Mouse (Mus musculus) intestine, postnatal 0 days (tissue): ENCODE results near the gene Tmed9. TPM values are rescaled to one million over a fixed set of nuclear protein-coding genes. Genes with fewer than 3 reads are reported as not detected.
"Not testable (repeated sequence)": the region's sequence is repeated elsewhere in the genome, so short reads cannot be mapped to it uniquely, and the experiment has no call there.

Experiments used
- ATAC-seq: fragments of 200-750 bp; cut with Nextera tagmentation; 2 replicates; pipeline ENCODE4 v1.8.0; 2017; ENCODE audit warnings: mild to moderate bottlenecking, moderate TSS enrichment, moderate library complexity
- H3K27ac ChIP-seq: fragments of 300-500 bp; sonication (generic); 2 replicates; pipeline ENCODE4 v1.5.1; 2014; ENCODE audit warnings: mild to moderate bottlenecking, low read depth, low read length, moderate library complexity
- H3K27me3 ChIP-seq: fragments of 300-500 bp; sonication (generic); replicated peaks from 2 replicates; pipeline ENCODE4 v1.6.1; 2014; ENCODE audit warnings: low read length, mixed read lengths; ENCODE audit not compliant: control insufficient read depth, insufficient read depth
- H3K36me3 ChIP-seq: fragments of 300-500 bp; sonication (generic); 2 replicates; pipeline ENCODE4 v1.6.1; 2014; ENCODE audit warnings: mild to moderate bottlenecking, moderate library complexity; ENCODE audit not compliant: control insufficient read depth, insufficient read depth
- H3K4me1 ChIP-seq: fragments of 300-500 bp; sonication (generic); replicated peaks from 2 replicates; pipeline ENCODE4 v1.6.1; 2014; ENCODE audit warnings: antibody characterized with exemption, low read length, mixed read lengths; ENCODE audit not compliant: control insufficient read depth, insufficient read depth
- H3K4me2 ChIP-seq: fragments of 300-500 bp; sonication (generic); replicated peaks from 2 replicates; pipeline ENCODE4 v1.6.1; 2014; ENCODE audit warnings: low read depth, mild to moderate bottlenecking, moderate library complexity
- H3K4me3 ChIP-seq: fragments of 300-500 bp; sonication (generic); 2 replicates; pipeline ENCODE4 v1.5.1; 2014; ENCODE audit warnings: low read depth, low read length
- H3K9ac ChIP-seq: fragments of 300-500 bp; sonication (generic); 2 replicates; pipeline ENCODE4 v1.6.1; 2014; ENCODE audit warnings: mild to moderate bottlenecking, low read depth, low read length
- H3K9me3 ChIP-seq: fragments of 300-500 bp; sonication (generic); 2 replicates; pipeline ENCODE4 v1.6.1; 2016; ENCODE audit warnings: mixed run types; ENCODE audit not compliant: control insufficient read depth
- CTCF ChIP-seq: sonication (generic); IDR thresholded peaks from 2 replicates; pipeline ENCODE4 v1.5.1; 2016; ENCODE audit warnings: low read depth, mild to moderate bottlenecking, control low read depth, antibody characterized with exemption, moderate library complexity
- WGBS: fragments of 180-500 bp; shearing (Covaris S2); extraction: QIAGEN DNeasy Blood & Tissue Kit; methylation state at CpG from one replicate; pipeline ENCODE4 v1.1.7; 2014; 5-methylcytosine and 5-hydroxymethylcytosine counted together
- polyA plus RNA-seq: library from polyadenylated mRNA; unstranded; fragments of >200 nt; fragmentation: Nextera tagmentation; extraction: Ambion mirVana; gene quantifications from 2 replicates; pipeline ENCODE4 v1.2.1, GENCODE M21; 2015

Gene Tmed9
- polyA plus RNA-seq, 1 experiment from 2014 or later: 63.3 TPM

DNA sequence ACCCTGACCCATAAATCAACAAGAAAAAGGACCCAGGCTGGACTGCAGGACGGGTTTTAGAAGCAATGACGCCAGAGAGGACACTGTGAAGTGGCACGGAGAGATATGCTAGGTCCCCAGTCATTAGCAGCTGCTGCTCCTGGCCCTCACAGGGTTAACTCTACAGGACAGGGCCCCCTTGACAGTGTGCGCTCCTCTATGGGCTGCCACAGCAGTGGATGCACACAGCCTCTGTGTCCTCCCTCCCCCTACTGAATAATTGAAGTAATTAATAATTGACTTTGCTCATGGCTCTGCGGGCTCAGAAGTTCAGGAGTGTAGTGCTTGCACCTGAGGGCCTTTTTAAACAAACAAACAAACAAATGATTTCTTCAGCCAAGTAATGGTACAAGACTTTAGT lies 39.9 kb downstream of the Tmed9 start:
- no peak for TF ChIP-seq CTCF
- no peaks in the 10 kb centered on the region for H3K4me1 ChIP-seq
- no peaks in the 10 kb centered on the region for H3K27me3 ChIP-seq
- ATAC-seq: peak; percentile 25; the same call in 1 of the 2 replicates
- no peaks in the 10 kb centered on the region for H3K9me3 ChIP-seq
- no peak overlapping the region for H3K27ac ChIP-seq
- H3K4me3 ChIP-seq: no peak overlapping the region
- no peak overlapping the region for H3K4me2 ChIP-seq
- H3K36me3 ChIP-seq: peaks cover 22% of the 10 kb centered on the region
- WGBS: 35% methylated on average over 5 of the region's 5 CpGs
- H3K9ac ChIP-seq: no peak overlapping the region

DNA sequence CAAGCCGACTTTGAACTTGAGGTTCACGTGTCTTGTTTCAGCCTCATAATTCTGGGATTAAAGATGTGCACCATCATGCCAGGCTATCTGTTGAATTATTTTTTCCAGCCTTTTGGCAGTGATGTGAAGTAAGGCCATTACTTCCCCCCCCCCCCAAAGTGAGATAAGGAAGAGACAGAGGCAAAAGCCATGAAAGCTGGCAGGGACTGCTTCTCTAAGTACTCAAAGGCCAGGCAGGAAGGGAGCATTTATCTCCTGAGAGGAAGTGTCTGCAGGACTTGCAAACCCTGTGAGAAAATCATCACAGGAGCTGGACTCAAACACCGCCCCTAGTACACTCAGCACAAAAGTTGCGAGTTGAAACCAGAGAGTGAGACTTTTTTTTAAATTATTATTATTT lies 45.8 kb downstream of the Tmed9 start:
- no peaks in the 10 kb centered on the region for H3K9me3 ChIP-seq
- H3K4me3 ChIP-seq: no peak overlapping the region
- WGBS: 76% methylated on average over 4 of the region's 4 CpGs
- H3K9ac ChIP-seq: no peak overlapping the region
- no peak overlapping the region for H3K27ac ChIP-seq
- H3K36me3 ChIP-seq: no peaks in the 10 kb centered on the region
- no peak overlapping the region for H3K4me2 ChIP-seq
- H3K27me3 ChIP-seq: no peaks in the 10 kb centered on the region
- H3K4me1 ChIP-seq: no peaks in the 10 kb centered on the region
- no peak for ATAC-seq
- no peak for TF ChIP-seq CTCF

- no peak for ATAC-seq
- no peak for TF ChIP-seq CTCF
- 83% methylated on average over 2 of the region's 2 CpGs for WGBS
- Histone ChIP-seq H3K9me3 (no peaks in the 10 kb centered on the region), H3K4me3 (no peak overlapping the region), H3K4me2 (no peak overlapping the region), H3K4me1 (no peaks in the 10 kb centered on the region), H3K36me3 (0 out of 2 replicates have a peak, but pooled peaks cover 5% of the 10 kb centered on the region), H3K27me3 (no peaks in the 10 kb centered on the region), H3K9ac (no peak overlapping the region), H3K27ac (no peak overlapping the region)
Measured at GRCm38 (mm10) chr13:55620275-55620674, 46.7 kb downstream of the Tmed9 start.

- peak overlapping the region; percentile 88 for H3K4me3 ChIP-seq
- H3K9me3 ChIP-seq, H3K27me3 ChIP-seq, H3K4me1 ChIP-seq, ATAC-seq: not testable (repeated sequence)
- H3K36me3 ChIP-seq: peaks cover 14% of the 10 kb centered on the region; the same call in 1 of the 2 replicates
- peak overlapping the region; percentile 84 for H3K9ac ChIP-seq
- peak overlapping the region; percentile 58; the same call in 1 of the 2 replicates for H3K27ac ChIP-seq
- 13% methylated on average over 20 of the region's 20 CpGs for WGBS
- H3K4me2 ChIP-seq: peak overlapping the region; percentile 80
Measured at GRCm38 (mm10) chr13:55622156-55622648, 48.7 kb downstream of the Tmed9 start.

DNA sequence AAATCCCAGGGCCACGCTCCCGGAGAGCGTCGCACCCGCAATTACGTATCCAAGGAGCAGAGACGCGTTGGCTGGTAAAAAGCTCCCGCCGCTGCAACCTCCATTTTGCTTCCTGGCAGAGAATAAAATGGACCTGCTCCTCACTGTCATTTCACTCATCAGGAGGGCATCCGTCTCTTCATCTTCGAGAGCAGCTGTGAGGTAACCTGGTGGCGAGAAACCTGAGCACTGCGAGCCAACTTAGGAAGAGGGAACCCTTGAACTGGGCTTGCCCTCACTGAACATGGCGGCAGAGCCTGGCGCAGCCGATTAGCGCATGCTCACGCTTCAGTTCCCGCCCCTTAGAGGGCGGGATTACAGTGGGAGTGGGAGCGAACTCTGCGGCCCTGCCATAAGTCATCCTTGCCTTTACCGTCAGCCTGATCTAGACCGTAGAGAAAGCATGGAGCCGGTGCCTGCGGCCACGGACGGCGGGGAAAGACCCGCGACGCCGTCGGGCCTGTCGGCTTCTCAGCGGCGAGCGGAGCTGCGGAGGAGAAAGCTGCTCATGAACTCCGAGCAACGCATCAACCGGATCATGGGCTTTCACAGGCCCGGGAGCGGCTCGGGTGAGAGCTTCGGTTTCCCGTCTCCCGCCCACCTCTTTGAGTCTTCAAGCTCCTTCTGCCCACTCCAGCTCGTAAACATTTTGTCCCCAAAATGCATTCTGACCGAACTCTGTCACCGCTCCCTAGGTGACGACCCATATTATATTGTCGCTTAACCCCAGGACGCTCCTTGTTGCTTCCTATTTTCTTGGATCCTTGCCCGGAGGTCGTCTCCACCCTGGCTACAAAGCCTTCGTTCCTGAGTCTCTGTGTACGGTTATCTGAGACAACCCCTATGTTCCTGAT lies 49.4 kb downstream of the Tmed9 start, which contains the start of gene Caml:
Gene Caml, plus strand, starts transcription at position 357 of the 893 bp plus-strand sequence.
- peak within 1 kb of the TSS; percentile 80 for H3K4me2 ChIP-seq
- no peaks in the 10 kb centered on the region for H3K27me3 ChIP-seq
- H3K27ac ChIP-seq: peak within 1 kb of the TSS; percentile 58
- TF ChIP-seq CTCF: no peak; the same call in 1 of the 2 replicates
- WGBS: under 1% methylated on average over 59 of the region's 59 CpGs
- no peaks in the 10 kb centered on the region for H3K4me1 ChIP-seq
- ATAC-seq: peak; percentile 97
- peak within 1 kb of the TSS; percentile 88 for H3K4me3 ChIP-seq
- H3K9ac ChIP-seq: peak within 1 kb of the TSS; percentile 84
- H3K36me3 ChIP-seq: peaks cover 14% of the 10 kb centered on the region; the same call in 1 of the 2 replicates
- no peaks in the 10 kb centered on the region for H3K9me3 ChIP-seq

- Histone ChIP-seq H3K4me1 (no peaks in the 10 kb centered on the region), H3K4me2 (peak within 1 kb of the TSS; percentile 81), H3K4me3 (peak within 1 kb of the TSS; percentile 99), H3K27me3 (no peaks in the 10 kb centered on the region), H3K36me3 (peaks cover 37% of the 10 kb centered on the region), H3K9ac (peak within 1 kb of the TSS; percentile 86), H3K27ac (no peak within 1 kb of the TSS), H3K9me3 (no peaks in the 10 kb centered on the region)
- WGBS: 4% methylated on average over 30 of the region's 30 CpGs
- ATAC-seq: peak; percentile 91
- peak; percentile 96 for TF ChIP-seq CTCF
Measured at GRCm38 (mm10) chr13:55634639-55635127, 61.2 kb downstream of the Tmed9 start, which contains the start of gene Ddx46. TSS of gene Ddx46 (plus strand) at chr13:55635027.
